Mouse (Mus musculus) CD4-positive naive resting alpha-beta T cell, adult 57 days (primary cell): ENCODE data around the gene Abo. TPM values are rescaled to one million over a fixed set of nuclear protein-coding genes. Genes with fewer than 3 reads are reported as not detected.

Experiments
- total RNA-seq: library from RNA; stranded (reverse); gene quantifications from one replicate; pipeline ENCODE4 v1.2.4, GENCODE M21; 2023

Abo gene
- total RNA-seq = not detected

DNA sequence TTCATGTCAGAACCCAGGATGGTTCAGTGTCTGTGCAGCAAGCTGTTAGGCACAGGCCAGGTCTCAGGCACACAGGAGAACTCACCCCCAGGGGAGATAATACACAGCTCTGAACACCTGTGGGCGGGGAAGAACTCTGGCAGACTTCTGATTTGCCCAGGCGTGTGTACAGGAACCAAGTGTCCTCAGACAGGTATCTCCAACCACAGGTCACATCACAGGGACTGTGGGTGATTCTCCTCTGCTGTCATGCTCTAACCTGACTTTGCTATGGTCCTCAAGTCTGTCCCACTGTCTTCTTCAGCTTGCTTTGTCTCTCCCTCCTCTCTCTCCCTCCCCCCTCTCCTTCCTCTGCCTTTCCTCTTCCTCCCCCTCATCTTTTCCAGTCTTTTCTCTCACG is at the start of gene Abo:
TSS of gene Abo (minus strand) at position 101 of the 400 bp plus-strand sequence.

DNA sequence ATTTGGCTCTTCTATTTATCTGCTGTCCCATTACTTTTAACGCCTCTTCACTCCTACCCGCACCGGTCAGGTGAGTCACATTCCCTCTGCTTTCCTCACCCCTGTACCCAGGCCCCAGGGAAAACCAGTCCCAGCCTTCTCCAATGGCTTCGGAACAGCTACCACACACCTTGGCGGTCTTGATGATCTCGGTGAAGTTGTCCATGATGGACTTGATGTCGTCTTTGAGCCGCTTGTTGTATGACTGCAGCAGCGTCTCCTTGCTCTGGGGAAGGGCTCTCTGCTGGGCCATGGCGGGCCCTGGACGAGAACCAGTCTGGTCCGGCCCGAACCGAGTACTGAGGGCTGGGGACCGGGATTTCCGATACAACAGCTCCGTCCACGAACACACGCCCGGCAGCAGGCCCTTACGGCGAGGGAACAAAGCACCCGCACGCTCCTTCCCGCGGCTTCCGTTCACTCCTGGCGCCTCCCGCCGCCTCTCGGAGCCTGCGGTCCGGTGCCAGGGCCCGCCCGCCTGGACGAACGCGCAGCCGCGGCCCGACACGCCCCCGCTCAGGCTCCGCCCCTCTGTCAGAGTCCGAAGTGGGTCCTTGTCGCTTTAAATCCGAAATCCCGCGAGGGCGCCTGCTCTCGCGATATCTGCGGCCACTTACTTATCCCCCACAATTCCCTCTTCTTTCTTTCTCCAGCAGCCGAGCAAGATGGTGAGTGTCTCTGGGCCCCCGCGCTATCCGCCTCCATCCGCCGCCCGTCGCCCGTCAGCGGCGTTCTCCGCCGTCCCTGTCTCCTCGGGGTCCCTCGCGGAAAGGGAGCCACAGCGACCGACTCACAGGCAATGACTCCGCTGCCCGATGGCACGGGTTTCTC is 45.6 kb upstream of the Abo start, which contains the start of the genes Med22 and Rpl7a:
TSS of gene Med22 (minus strand) at position 554 of the 870 bp plus-strand sequence.
TSS of gene Rpl7a (plus strand) at position 641 of the 870 bp plus-strand sequence.

DNA sequence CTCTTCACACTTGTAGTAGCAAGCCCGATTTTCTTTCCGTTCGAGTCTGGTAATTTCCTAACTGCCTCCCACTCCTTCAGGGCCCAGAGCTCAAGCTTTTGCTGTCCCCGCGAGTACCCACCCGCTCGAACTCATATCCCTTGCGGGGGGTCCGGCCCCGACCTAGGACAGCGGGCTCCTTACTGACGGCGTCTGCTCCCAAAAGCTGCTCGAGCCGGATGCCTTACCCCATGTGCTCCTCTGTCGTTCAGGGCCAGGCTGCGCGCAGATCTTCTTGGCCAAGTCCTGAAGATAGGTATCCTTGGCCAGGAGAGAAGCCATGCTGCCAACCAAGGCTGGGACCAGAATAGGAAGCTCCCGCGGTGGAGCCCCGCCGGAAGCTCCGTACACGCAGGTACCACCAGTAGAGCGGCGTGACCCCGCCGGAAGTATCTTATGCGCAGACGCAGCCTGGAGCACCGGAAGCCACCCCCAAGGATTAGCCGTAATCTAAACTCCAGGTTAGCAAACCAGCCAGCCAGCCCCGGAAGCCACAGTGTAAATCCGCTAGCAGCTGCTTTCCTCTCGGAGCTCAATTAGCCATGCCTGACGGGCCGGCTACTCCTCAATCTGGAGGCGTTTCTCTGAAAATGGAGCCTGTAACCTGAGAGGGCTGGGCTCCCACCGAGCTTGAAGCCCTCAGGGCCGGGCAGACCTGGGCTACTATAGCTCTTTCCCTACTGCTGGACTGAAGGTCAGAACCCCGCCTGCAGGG is 37.9 kb upstream of the Abo start, which contains the start of gene Surf6:
TSS of gene Surf6 (minus strand) at position 413 of the 754 bp plus-strand sequence.

Other genes with a start within 250 kb of the Abo start
- 1.7 TPM for gene Fam69b, start 236.5 kb downstream of the Abo start, total RNA-seq
- gene Lcn4, start 193.7 kb downstream of the Abo start, total RNA-seq = 3.5 TPM
- 59.3 TPM for gene Surf6, start 37.9 kb upstream of the Abo start, total RNA-seq
- gene Med22, start 45.7 kb upstream of the Abo start, total RNA-seq = 20.6 TPM
- gene Rpl7a, start 45.8 kb upstream of the Abo start, total RNA-seq = 873 TPM
- gene Surf2, start 51.4 kb upstream of the Abo start, total RNA-seq = 42.9 TPM
- gene Surf1, start 51.6 kb upstream of the Abo start, total RNA-seq = 67.4 TPM
- gene Surf4, start 68.9 kb upstream of the Abo start, total RNA-seq = 75.3 TPM
- not detected for gene Stkld1, start 69.1 kb upstream of the Abo start, total RNA-seq
- 72.2 TPM for gene Rexo4, start 99.4 kb upstream of the Abo start, total RNA-seq
- gene Adamts13, start 108.4 kb upstream of the Abo start, total RNA-seq = not detected
- 37.2 TPM for gene Cacfd1, start 144.9 kb upstream of the Abo start, total RNA-seq
- 1.6 TPM for gene Slc2a6, start 163.0 kb upstream of the Abo start, total RNA-seq
- gene Mymk, start 207.2 kb upstream of the Abo start, total RNA-seq = not detected
- 0.59 TPM for gene Adamtsl2, start 214.4 kb upstream of the Abo start, total RNA-seq